Mouse (Mus musculus) small intestine, adult 2 months (tissue): ENCODE results near the gene Cdk7.

ENCODE experiments used
- CTCF ChIP-seq: fragments of 200-500 bp; IDR thresholded peaks from 2 replicates; pipeline ENCODE4 v1.5.1; 2012; ENCODE audit warnings: low read depth, mild to moderate bottlenecking, control low read depth, inconsistent platforms, low read length, moderate library complexity, mixed read lengths; ENCODE audit not compliant: insufficient replicate concordance, insufficient read length; ENCODE audit errors: extremely low read depth
- POLR2A ChIP-seq: fragments of 200-500 bp; IDR thresholded peaks from 2 replicates; pipeline ENCODE4 v1.6.1; 2012; ENCODE audit warnings: low read depth, mild to moderate bottlenecking, control low read depth, inconsistent platforms, low read length, moderate library complexity

DNA sequence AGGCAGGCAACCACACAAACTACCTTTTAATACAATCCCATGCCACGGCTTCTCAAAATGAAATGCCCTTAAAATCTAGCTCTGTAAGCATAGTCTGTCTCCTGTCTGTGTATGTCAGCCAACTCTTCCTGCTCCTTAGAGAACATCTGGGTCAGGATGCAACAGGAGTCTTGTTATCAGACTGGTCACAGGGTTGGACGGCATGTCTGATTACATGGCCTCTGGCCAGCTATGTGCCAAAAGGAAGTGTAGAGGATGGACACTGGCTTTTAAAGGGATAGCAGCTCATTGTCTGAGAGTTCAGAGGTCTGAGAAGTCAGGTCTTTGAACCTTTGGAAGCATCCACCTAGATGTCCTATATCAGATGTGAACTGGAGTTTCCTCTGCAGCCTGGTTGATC lies 24.6 kb upstream of the Cdk7 start:
- TF ChIP-seq CTCF (no peak), POLR2A (no peak)
